Mouse (Mus musculus) limb, embryonic 13.5 days (tissue): Measurements from ENCODE around the gene Arhgef25. TPM values are rescaled to one million over a fixed set of nuclear protein-coding genes. Genes with fewer than 3 reads are reported as not detected.
"Not testable (repeated sequence)": the region's sequence is repeated elsewhere in the genome, so short reads cannot be mapped to it uniquely, and the experiment has no call there.

Experiments
- ATAC-seq: fragments of 200-750 bp; cut with Nextera tagmentation; 2 replicates; pipeline ENCODE4 v1.8.0; 2017; ENCODE audit warnings: low read depth, moderate number of reproducible peaks, moderate TSS enrichment; ENCODE audit not compliant: low FRiP score
- H3K27ac ChIP-seq: fragments of 300-500 bp; sonication (generic); 2 replicates; pipeline ENCODE4 v1.5.1; 2015; ENCODE audit warnings: inconsistent platforms, mild to moderate bottlenecking, moderate library complexity
- H3K27me3 ChIP-seq: fragments of 300-500 bp; sonication (generic); 2 replicates; pipeline ENCODE4 v1.6.1; 2015; ENCODE audit warnings: mild to moderate bottlenecking, inconsistent platforms
- H3K36me3 ChIP-seq: fragments of 300-500 bp; sonication (generic); 2 replicates; pipeline ENCODE4 v1.6.1; 2015; ENCODE audit warnings: inconsistent platforms, mild to moderate bottlenecking, moderate library complexity
- H3K4me1 ChIP-seq: fragments of 300-500 bp; sonication (generic); 2 replicates; pipeline ENCODE4 v1.6.1; 2015; ENCODE audit warnings: inconsistent platforms
- H3K4me2 ChIP-seq: fragments of 300-500 bp; sonication (generic); replicated peaks from 2 replicates; pipeline ENCODE4 v1.6.1; 2015; ENCODE audit warnings: inconsistent platforms, mild to moderate bottlenecking, moderate library complexity
- H3K4me3 ChIP-seq: fragments of 300-500 bp; sonication (generic); 2 replicates; pipeline ENCODE4 v1.5.1; 2015; ENCODE audit warnings: moderate library complexity, mild to moderate bottlenecking, inconsistent platforms
- H3K9ac ChIP-seq: fragments of 300-500 bp; sonication (generic); 2 replicates; pipeline ENCODE4 v1.6.1; 2015; ENCODE audit warnings: mild to moderate bottlenecking, inconsistent platforms
- H3K9me3 ChIP-seq: fragments of 300-500 bp; sonication (generic); 2 replicates; pipeline ENCODE4 v1.6.1; 2016; ENCODE audit warnings: inconsistent platforms
- WGBS: fragments of 180-500 bp; shearing (Covaris S2); methylation state at CpG from one replicate; pipeline ENCODE4 v1.1.7; 2015; 5-methylcytosine and 5-hydroxymethylcytosine counted together
- polyA plus RNA-seq: library from polyadenylated mRNA; unstranded; fragments of >200 nt; fragmentation: Nextera tagmentation; extraction: Ambion mirVana; gene quantifications from 2 replicates; pipeline ENCODE4 v1.2.1, GENCODE M21; 2015

Gene Arhgef25
- polyA plus RNA-seq, 1 experiment from 2014 or later: 111 TPM

GRCm38 (mm10) chr10:127160081-127160480 is 29.8 kb downstream of the Arhgef25 start:
- Histone ChIP-seq H3K9ac (no peak overlapping the region), H3K9me3 (no peaks in the 10 kb centered on the region), H3K4me3 (no peak overlapping the region), H3K27me3 (peaks cover 25% of the 10 kb centered on the region), H3K36me3 (no peaks in the 10 kb centered on the region), H3K4me2 (no peak overlapping the region), H3K27ac (no peak overlapping the region), H3K4me1 (no peaks in the 10 kb centered on the region)
- no peak for ATAC-seq
- WGBS: 81% methylated on average over 9 of the region's 9 CpGs

GRCm38 (mm10) chr10:127158471-127158870 is 31.4 kb downstream of the Arhgef25 start:
- no peak overlapping the region for H3K9ac ChIP-seq
- ATAC-seq: no peak
- WGBS: 65% methylated on average over 3 of the region's 3 CpGs
- H3K36me3 ChIP-seq: no peaks in the 10 kb centered on the region
- no peak overlapping the region for H3K4me2 ChIP-seq
- no peak overlapping the region for H3K4me3 ChIP-seq
- H3K27ac ChIP-seq: no peak overlapping the region
- peaks cover 11% of the 10 kb centered on the region for H3K27me3 ChIP-seq
- H3K9me3 ChIP-seq: no peaks in the 10 kb centered on the region
- no peaks in the 10 kb centered on the region for H3K4me1 ChIP-seq

- no peak for ATAC-seq
- no peak overlapping the region for H3K27ac ChIP-seq
- no peak overlapping the region for H3K9ac ChIP-seq
- no peaks in the 10 kb centered on the region for H3K9me3 ChIP-seq
- 0 out of 2 replicates have a peak, but pooled peaks cover 4% of the 10 kb centered on the region for H3K27me3 ChIP-seq
- H3K4me3 ChIP-seq: no peak overlapping the region
- no peak overlapping the region for H3K4me2 ChIP-seq
- H3K36me3 ChIP-seq: no peaks in the 10 kb centered on the region
- WGBS: 77% methylated on average over 1 of the region's 1 CpGs
- H3K4me1 ChIP-seq: no peaks in the 10 kb centered on the region
These were observed 33.4 kb downstream of the Arhgef25 start for GRCm38 (mm10) chr10:127156511-127156910.

GRCm38 (mm10) chr10:127156089-127156488 is 33.8 kb downstream of the Arhgef25 start:
- Histone ChIP-seq H3K27ac (no peak overlapping the region), H3K4me2 (no peak overlapping the region), H3K4me3 (no peak overlapping the region), H3K4me1 (no peaks in the 10 kb centered on the region), H3K36me3 (no peaks in the 10 kb centered on the region), H3K27me3 (0 out of 2 replicates have a peak, but pooled peaks cover 4% of the 10 kb centered on the region), H3K9me3 (no peaks in the 10 kb centered on the region), H3K9ac (no peak overlapping the region)
- ATAC-seq: no peak
- 98% methylated on average over 1 of the region's 1 CpGs for WGBS

GRCm38 (mm10) chr10:127154652-127155051 is 35.2 kb downstream of the Arhgef25 start:
- Histone ChIP-seq H3K4me1 (no peaks in the 10 kb centered on the region), H3K4me2 (no peak overlapping the region), H3K9ac (no peak overlapping the region), H3K36me3 (no peaks in the 10 kb centered on the region), H3K4me3 (no peak overlapping the region), H3K27me3 (no peaks in the 10 kb centered on the region), H3K9me3 (no peaks in the 10 kb centered on the region), H3K27ac (no peak overlapping the region)
- WGBS: 84% methylated on average over 5 of the region's 5 CpGs
- no peak for ATAC-seq

- Histone ChIP-seq H3K9ac (no peak overlapping the region), H3K4me2 (no peak overlapping the region), H3K27ac (no peak overlapping the region), H3K36me3 (no peaks in the 10 kb centered on the region), H3K9me3 (no peaks in the 10 kb centered on the region), H3K27me3 (no peaks in the 10 kb centered on the region), H3K4me3 (no peak overlapping the region), H3K4me1 (no peaks in the 10 kb centered on the region)
- WGBS: 90% methylated on average over 2 of the region's 2 CpGs
- ATAC-seq: no peak
These were observed 35.6 kb downstream of the Arhgef25 start for GRCm38 (mm10) chr10:127154241-127154640.

- H3K4me2 ChIP-seq: no peak overlapping the region
- no peaks in the 10 kb centered on the region for H3K27me3 ChIP-seq
- no peaks in the 10 kb centered on the region for H3K4me1 ChIP-seq
- no peak overlapping the region for H3K27ac ChIP-seq
- no peaks in the 10 kb centered on the region for H3K36me3 ChIP-seq
- H3K4me3 ChIP-seq: no peak overlapping the region
- no peaks in the 10 kb centered on the region for H3K9me3 ChIP-seq
- no peak for ATAC-seq
- 94% methylated on average over 7 of the region's 7 CpGs for WGBS
- no peak overlapping the region for H3K9ac ChIP-seq
These were observed 36.6 kb downstream of the Arhgef25 start for GRCm38 (mm10) chr10:127153323-127153722.

GRCm38 (mm10) chr10:127152556-127152955 is 37.3 kb downstream of the Arhgef25 start:
- not testable (repeated sequence) for H3K9ac ChIP-seq, H3K4me2 ChIP-seq, ATAC-seq, H3K4me3 ChIP-seq, H3K27ac ChIP-seq, H3K27me3 ChIP-seq, H3K4me1 ChIP-seq, H3K36me3 ChIP-seq, H3K9me3 ChIP-seq
- WGBS: 89% methylated on average over 10 of the region's 10 CpGs

GRCm38 (mm10) chr10:127151233-127151632 is 38.6 kb downstream of the Arhgef25 start:
- H3K27me3 ChIP-seq, H3K9me3 ChIP-seq, H3K9ac ChIP-seq, H3K36me3 ChIP-seq, H3K4me3 ChIP-seq, H3K4me1 ChIP-seq, ATAC-seq, H3K27ac ChIP-seq, H3K4me2 ChIP-seq: not testable (repeated sequence)
- 89% methylated on average over 3 of the region's 3 CpGs for WGBS

- 82% methylated on average over 4 of the region's 4 CpGs for WGBS
- Histone ChIP-seq H3K9ac (no peak overlapping the region), H3K9me3 (no peaks in the 10 kb centered on the region), H3K4me3 (no peak overlapping the region), H3K4me1 (no peaks in the 10 kb centered on the region), H3K27ac (no peak overlapping the region), H3K27me3 (no peaks in the 10 kb centered on the region), H3K4me2 (no peak overlapping the region), H3K36me3 (no peaks in the 10 kb centered on the region)
- no peak for ATAC-seq
These were observed 39.4 kb downstream of the Arhgef25 start for GRCm38 (mm10) chr10:127150471-127150872.

- ATAC-seq: no peak
- Histone ChIP-seq H3K27me3 (no peaks in the 10 kb centered on the region), H3K4me3 (no peak overlapping the region), H3K9ac (no peak overlapping the region), H3K9me3 (no peaks in the 10 kb centered on the region), H3K4me1 (no peaks in the 10 kb centered on the region), H3K36me3 (no peaks in the 10 kb centered on the region), H3K4me2 (no peak overlapping the region), H3K27ac (no peak overlapping the region)
- WGBS: 80% methylated on average over 6 of the region's 6 CpGs
These were observed 42.7 kb downstream of the Arhgef25 start for GRCm38 (mm10) chr10:127147135-127147534.

- Histone ChIP-seq H3K9ac (no peak overlapping the region), H3K27me3 (no peaks in the 10 kb centered on the region), H3K4me2 (no peak overlapping the region), H3K4me3 (no peak overlapping the region), H3K36me3 (no peaks in the 10 kb centered on the region), H3K4me1 (no peaks in the 10 kb centered on the region), H3K27ac (no peak overlapping the region), H3K9me3 (no peaks in the 10 kb centered on the region)
- no peak for ATAC-seq
- 84% methylated on average over 5 of the region's 5 CpGs for WGBS
These were observed 44.6 kb downstream of the Arhgef25 start for GRCm38 (mm10) chr10:127145303-127145702.

- H3K4me2 ChIP-seq: no peak overlapping the region
- H3K9ac ChIP-seq: no peak overlapping the region
- H3K27ac ChIP-seq: no peak overlapping the region
- no peaks in the 10 kb centered on the region for H3K36me3 ChIP-seq
- H3K9me3 ChIP-seq: no peaks in the 10 kb centered on the region
- 90% methylated on average over 7 of the region's 7 CpGs for WGBS
- H3K4me3 ChIP-seq: no peak overlapping the region
- H3K4me1 ChIP-seq: no peaks in the 10 kb centered on the region
- no peaks in the 10 kb centered on the region for H3K27me3 ChIP-seq
- no peak for ATAC-seq
These were observed 45.3 kb downstream of the Arhgef25 start for GRCm38 (mm10) chr10:127144536-127144935.
